Mouse (Mus musculus): ENCODE results near the gene Adm.
"Not testable (repeated sequence)": the region's sequence is repeated elsewhere in the genome, so short reads cannot be mapped to it uniquely, and the experiment has no call there.

The Adm gene

GRCm38 (mm10) chr7:110627486-110628272, at the start of gene Adm:
Gene Adm (plus strand): TSS chr7:110627661.
- in situ Hi-C loops (cut with MboI, MseI): no loop called here

- in situ Hi-C loops (cut with MboI, MseI): no loop called here
Measured at GRCm38 (mm10) chr7:110583705-110584104, 43.8 kb upstream of the Adm start.

GRCm38 (mm10) chr7:110584159-110584558, 43.3 kb upstream of the Adm start:
- in situ Hi-C loops (cut with MboI, MseI): no loop called here

- in situ Hi-C loops (cut with MboI, MseI): no loop called here
Measured at GRCm38 (mm10) chr7:110585250-110585649, 42.2 kb upstream of the Adm start.

GRCm38 (mm10) chr7:110587721-110588120, 39.7 kb upstream of the Adm start:
- in situ Hi-C loops (cut with MboI, MseI): no loop called here

- in situ Hi-C loops (cut with MboI, MseI): not testable (repeated sequence)
Measured at GRCm38 (mm10) chr7:110593991-110594390, 33.5 kb upstream of the Adm start.

GRCm38 (mm10) chr7:110597141-110597540, 30.3 kb upstream of the Adm start:
- in situ Hi-C loops (cut with MboI, MseI): no loop called here

GRCm38 (mm10) chr7:110605476-110605875, 22.0 kb upstream of the Adm start:
- in situ Hi-C loops (cut with MboI, MseI): no loop called here

GRCm38 (mm10) chr7:110606906-110607305, 20.6 kb upstream of the Adm start:
- in situ Hi-C loops (cut with MboI, MseI): no loop called here

- in situ Hi-C loops (cut with MboI, MseI): no loop called here
Measured at GRCm38 (mm10) chr7:110613381-110614132, 13.9 kb upstream of the Adm start.

GRCm38 (mm10) chr7:110614133-110615063, 13.1 kb upstream of the Adm start, which contains the start of gene Sbf2:
Gene Sbf2 (minus strand): TSS chr7:110614922.
- in situ Hi-C loops (cut with MboI, MseI): no loop called here

GRCm38 (mm10) chr7:110615151-110615631, 12.3 kb upstream of the Adm start:
- in situ Hi-C loops (cut with MboI, MseI): no loop called here

- in situ Hi-C loops (cut with MboI, MseI): no loop called here
Measured at GRCm38 (mm10) chr7:110615792-110616191, 11.7 kb upstream of the Adm start.

- in situ Hi-C loops (cut with MboI, MseI): no loop called here
Measured at GRCm38 (mm10) chr7:110619086-110619611, 8.3 kb upstream of the Adm start.

- in situ Hi-C loops (cut with MboI, MseI): no loop called here
Measured at GRCm38 (mm10) chr7:110624067-110624466, 3.4 kb upstream of the Adm start.

- in situ Hi-C loops (cut with MboI, MseI): no loop called here
Measured at GRCm38 (mm10) chr7:110624961-110625360, 2.5 kb upstream of the Adm start.

GRCm38 (mm10) chr7:110625489-110625888, 2.0 kb upstream of the Adm start:
- in situ Hi-C loops (cut with MboI, MseI): no loop called here

GRCm38 (mm10) chr7:110626186-110627098, 1.0 kb upstream of the Adm start:
- in situ Hi-C loops (cut with MboI, MseI): no loop called here

GRCm38 (mm10) chr7:110627099-110627482, 370 bp upstream of the Adm start:
- in situ Hi-C loops (cut with MboI, MseI): no loop called here

GRCm38 (mm10) chr7:110628273-110628600, 776 bp downstream of the Adm start:
- in situ Hi-C loops (cut with MboI, MseI): no loop called here

Data from T-helper 1 cell (primary cell).